Mouse (Mus musculus) hindlimb bud, embryonic 11.5 days (tissue): ENCODE results near the gene Polr1b.

ENCODE experiments used
- DNase-seq: peaks from one replicate; pipeline ENCODE4 v3.0.0-alpha.2; 2012; ENCODE audit warnings: low read depth, low spot score; ENCODE audit errors: extremely low spot score

Gene Polr1b

GRCm38 (mm10) chr2:129100784-129101310, at the start of gene Polr1b:
Polr1b (plus strand) TSS chr2:129100995.
- DNase-seq, result peak; percentile 78

GRCm38 (mm10) chr2:129052451-129052983, 48.3 kb upstream of the Polr1b start:
- no peak for DNase-seq

GRCm38 (mm10) chr2:129055741-129056140, 45.1 kb upstream of the Polr1b start:
- no peak for DNase-seq

- no peak for DNase-seq
These were observed 44.2 kb upstream of the Polr1b start for GRCm38 (mm10) chr2:129056597-129056996.

- DNase-seq, result no peak
These were observed 43.5 kb upstream of the Polr1b start for GRCm38 (mm10) chr2:129057256-129057655.

- no peak for DNase-seq
These were observed 42.9 kb upstream of the Polr1b start for GRCm38 (mm10) chr2:129057920-129058361.

GRCm38 (mm10) chr2:129061456-129062059, 39.2 kb upstream of the Polr1b start:
- DNase-seq, result no peak

GRCm38 (mm10) chr2:129065437-129066282, 35.1 kb upstream of the Polr1b start, which contains the start of gene Ttl:
Ttl (plus strand) TSS chr2:129065942.
- DNase-seq, result peak; percentile 5

- DNase-seq, result peak; percentile 18
These were observed 34.5 kb upstream of the Polr1b start for GRCm38 (mm10) chr2:129066326-129066725.

- no peak for DNase-seq
These were observed 30.5 kb upstream of the Polr1b start for GRCm38 (mm10) chr2:129070296-129070695.

- no peak for DNase-seq
These were observed 22.5 kb upstream of the Polr1b start for GRCm38 (mm10) chr2:129078313-129078712.

- no peak for DNase-seq
These were observed 21.6 kb upstream of the Polr1b start for GRCm38 (mm10) chr2:129079194-129079593.

- DNase-seq, result no peak
These were observed 19.7 kb upstream of the Polr1b start for GRCm38 (mm10) chr2:129081097-129081496.

- DNase-seq, result no peak
These were observed 17.3 kb upstream of the Polr1b start for GRCm38 (mm10) chr2:129083514-129083913.

- peak; percentile 8 for DNase-seq
These were observed 15.8 kb upstream of the Polr1b start for GRCm38 (mm10) chr2:129084959-129085358.

GRCm38 (mm10) chr2:129087520-129087919, 13.3 kb upstream of the Polr1b start:
- no peak for DNase-seq

GRCm38 (mm10) chr2:129090370-129090769, 10.4 kb upstream of the Polr1b start:
- DNase-seq, result no peak

- no peak for DNase-seq
These were observed 8.0 kb upstream of the Polr1b start for GRCm38 (mm10) chr2:129092810-129093209.

GRCm38 (mm10) chr2:129093926-129094724, 6.7 kb upstream of the Polr1b start:
- DNase-seq, result no peak

- no peak for DNase-seq
These were observed 12.1 kb downstream of the Polr1b start for GRCm38 (mm10) chr2:129112924-129113323.
